8 mouse cellular contexts compared by ENCODE assay signal in genomic region chr2:102829201-102829600, GRCm38 (mm10).
DNase-seq lines count a peak whose midpoint lies in the region; ATAC-seq lines count a peak whose summit lies in the region.

No protein-coding gene starts in this region.

- no peak overlapping the region for H3K27ac ChIP-seq in embryonic facial prominence, embryonic 11.5 days (replicated peaks; ENCODE audit: low read depth, low read length)
- H3K27ac ChIP-seq in embryonic facial prominence, embryonic 10.5 days (replicated peaks), result no peak overlapping the region
- no peak overlapping the region for H3K27ac ChIP-seq in forebrain, embryonic 11.5 days (ENCODE audit: low read depth, low read length)

- no peaks in the 10 kb centered on the region for H3K36me3 ChIP-seq in embryonic facial prominence, embryonic 11.5 days (replicated peaks; ENCODE audit: control insufficient read depth, insufficient read depth, low read depth, low read length)
- H3K36me3 ChIP-seq in embryonic facial prominence, embryonic 10.5 days (replicated peaks), result no peaks in the 10 kb centered on the region
- no peaks in the 10 kb centered on the region for H3K36me3 ChIP-seq in forebrain, embryonic 11.5 days (ENCODE audit: control insufficient read depth, insufficient read depth, low read length)

- no peaks in the 10 kb centered on the region for H3K27me3 ChIP-seq in embryonic facial prominence, embryonic 11.5 days (ENCODE audit: control insufficient read depth, insufficient read depth, low read length)
- H3K27me3 ChIP-seq in embryonic facial prominence, embryonic 10.5 days (replicated peaks; ENCODE audit: low read depth, poor library complexity, severe bottlenecking), result no peaks in the 10 kb centered on the region
- no peaks in the 10 kb centered on the region for H3K27me3 ChIP-seq in forebrain, embryonic 11.5 days (ENCODE audit: control insufficient read depth, insufficient read depth, low read length)

- no peaks in the 10 kb centered on the region for H3K9me3 ChIP-seq in embryonic facial prominence, embryonic 11.5 days (replicated peaks; ENCODE audit: control insufficient read depth, low read length)
- H3K9me3 ChIP-seq in embryonic facial prominence, embryonic 10.5 days, result no peaks in the 10 kb centered on the region
- no peaks in the 10 kb centered on the region for H3K9me3 ChIP-seq in forebrain, embryonic 11.5 days (ENCODE audit: control insufficient read depth, low read length)

- peak; percentile 87; the same call in 1 of the 2 replicates for ATAC-seq in embryonic facial prominence, embryonic 11.5 days (replicated peaks; ENCODE audit: insufficient number of reproducible peaks, low FRiP score, low TSS enrichment, low read depth)
- no peak for ATAC-seq in forebrain, embryonic 11.5 days (replicated peaks; ENCODE audit: low FRiP score)

- no peak overlapping the region for H3K4me2 ChIP-seq in embryonic facial prominence, embryonic 11.5 days (ENCODE audit: low read depth, low read length)
- no peak overlapping the region for H3K4me2 ChIP-seq in forebrain, embryonic 11.5 days (ENCODE audit: low read depth, low read length, severe bottlenecking)

- H3K4me3 ChIP-seq in embryonic facial prominence, embryonic 11.5 days (ENCODE audit: low read depth, low read length), result no peak overlapping the region
- H3K4me3 ChIP-seq in embryonic facial prominence, embryonic 10.5 days, result no peak overlapping the region
- H3K4me3 ChIP-seq in forebrain, embryonic 11.5 days (ENCODE audit: low read depth, low read length), result no peak overlapping the region

- no peak overlapping the region for H3K9ac ChIP-seq in embryonic facial prominence, embryonic 11.5 days (replicated peaks; ENCODE audit: low read length)
- H3K9ac ChIP-seq in forebrain, embryonic 11.5 days (ENCODE audit: low read length), result no peak overlapping the region

- H3K4me1 ChIP-seq in embryonic facial prominence, embryonic 11.5 days (ENCODE audit: control insufficient read depth, insufficient read depth, low read length), result no peaks in the 10 kb centered on the region
- H3K4me1 ChIP-seq in embryonic facial prominence, embryonic 10.5 days, result 0 out of 2 replicates have a peak, but pooled peaks cover 6% of the 10 kb centered on the region
- H3K4me1 ChIP-seq in forebrain, embryonic 11.5 days (replicated peaks; ENCODE audit: control insufficient read depth, insufficient read depth, low read length), result no peaks in the 10 kb centered on the region

- DNase-seq in embryonic facial prominence, embryonic 11.5 days (ENCODE audit: low spot score), result no peak
- DNase-seq in embryonic facial prominence, embryonic 10.5 days (ENCODE audit: low spot score), result no peak
- peak; percentile 66 for DNase-seq in adrenal gland, postnatal 25 days
- peak; percentile 62 to 66 for DNase-seq in gastrocnemius, postnatal 4 days (ENCODE audit: low spot score in 2 of 2)
- DNase-seq in kidney, postnatal 36 days, result peak; percentile 62 to 77
- DNase-seq in lung, adult 18-20 months, result peak; percentile 49 to 62
- DNase-seq in spleen, adult 12 weeks (ENCODE audit: low spot score), result peak; percentile 37
- DNase-seq in forebrain, embryonic 11.5 days (ENCODE audit: low spot score), result no peak

- 81% methylated on average over 3 of the region's 3 CpGs for WGBS in embryonic facial prominence, embryonic 11.5 days
- WGBS in embryonic facial prominence, embryonic 10.5 days, result 90% methylated on average over 3 of the region's 3 CpGs
- WGBS in forebrain, embryonic 11.5 days, result 83% methylated on average over 3 of the region's 3 CpGs

Comparison
In these comparisons a context has a peak if more than half of its experiments do, and no peak if none do; other contexts are left out.
1. DNase-seq: peak in adrenal gland, postnatal 25 days (single experiment), gastrocnemius, postnatal 4 days (2 of 2), kidney, postnatal 36 days (2 of 2), lung, adult 18-20 months (2 of 2) and spleen, adult 12 weeks (single experiment); none in embryonic facial prominence, embryonic 11.5 days (single experiment), embryonic facial prominence, embryonic 10.5 days (single experiment) and forebrain, embryonic 11.5 days (single experiment).